Mouse (Mus musculus) heart, embryonic 10.5 days (tissue): ENCODE measurements around the gene Slc12a4. TPM values are rescaled to one million over a fixed set of nuclear protein-coding genes. Genes with fewer than 3 reads are reported as not detected.

ENCODE experiments used
- DNase-seq: peaks from one replicate; pipeline ENCODE4 v3.0.0-alpha.2; 2017; ENCODE audit warnings: low spot score
- H3K27ac ChIP-seq: fragments of 300-500 bp; sonication (generic); 2 replicates; pipeline ENCODE4 v1.5.1; 2016; ENCODE audit warnings: mild to moderate bottlenecking
- H3K27me3 ChIP-seq: fragments of 300-500 bp; sonication (generic); 2 replicates; pipeline ENCODE4 v1.6.1; 2016; ENCODE audit warnings: mild to moderate bottlenecking; ENCODE audit not compliant: poor library complexity, insufficient read depth, severe bottlenecking
- H3K36me3 ChIP-seq: fragments of 300-500 bp; sonication (generic); 2 replicates; pipeline ENCODE4 v1.6.1; 2016; ENCODE audit warnings: mild to moderate bottlenecking, moderate library complexity
- H3K4me1 ChIP-seq: fragments of 300-500 bp; sonication (generic); 2 replicates; pipeline ENCODE4 v1.6.1; 2016; ENCODE audit warnings: mild to moderate bottlenecking
- H3K4me3 ChIP-seq: fragments of 300-500 bp; sonication (generic); 2 replicates; pipeline ENCODE4 v1.5.1; 2016; ENCODE audit warnings: mild to moderate bottlenecking, moderate library complexity
- H3K9me3 ChIP-seq: fragments of 300-500 bp; sonication (generic); 2 replicates; pipeline ENCODE4 v1.6.1; 2016; ENCODE audit warnings: mild to moderate bottlenecking, moderate library complexity
- WGBS: fragments of 180-500 bp; shearing (Covaris S2); methylation state at CpG from one replicate; pipeline ENCODE4 v1.1.7; 2016; 5-methylcytosine and 5-hydroxymethylcytosine counted together
- polyA plus RNA-seq: library from polyadenylated mRNA; unstranded; fragments of >200 nt; fragmentation: Nextera tagmentation; extraction: Ambion mirVana; gene quantifications from 2 replicates; pipeline ENCODE4 v1.2.1, GENCODE M21; 2016

The Slc12a4 gene
- polyA plus RNA-seq, 1 experiment from 2014 or later: 45.1 TPM

DNA sequence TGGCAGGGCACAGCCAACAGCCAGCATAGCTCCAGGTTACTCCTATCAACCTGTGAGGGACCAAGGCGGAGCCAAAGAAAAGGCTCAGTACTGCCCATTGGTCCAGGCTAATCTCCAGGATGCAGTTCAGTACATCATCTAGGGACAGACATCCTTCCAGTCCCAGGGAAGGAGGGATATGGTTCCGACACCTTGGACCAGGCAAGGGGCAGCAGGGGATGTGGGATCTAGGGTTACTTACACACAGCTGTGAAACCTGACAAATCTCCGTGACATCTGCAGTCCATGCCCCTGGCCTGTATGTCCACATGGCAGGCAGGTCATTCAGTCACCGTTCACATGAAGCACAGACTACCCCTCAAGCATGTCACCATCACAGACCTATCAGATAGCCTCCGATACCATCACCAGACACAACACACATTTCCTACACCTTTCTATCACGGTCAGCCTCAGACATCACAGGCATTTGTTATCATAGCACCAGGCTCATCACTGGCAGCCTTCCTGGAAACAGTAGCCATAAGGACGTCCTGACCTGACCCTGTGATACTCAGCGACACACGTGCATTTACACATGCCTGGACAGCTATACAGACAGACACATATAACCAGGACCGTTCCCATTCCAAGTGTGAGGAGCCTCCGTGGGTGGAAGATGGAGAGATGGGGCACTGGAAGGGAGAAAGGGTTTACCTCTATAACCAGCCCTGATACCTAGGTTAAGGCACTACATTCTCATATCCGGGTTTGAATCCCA is 1.2 kb downstream of the Slc12a4 start:
- no peaks in the 10 kb centered on the region for H3K9me3 ChIP-seq
- H3K4me3 ChIP-seq: peak overlapping the region; percentile 84
- H3K27me3 ChIP-seq: no peaks in the 10 kb centered on the region
- peaks cover 16% of the 10 kb centered on the region for H3K36me3 ChIP-seq
- H3K4me1 ChIP-seq: peaks cover 67% of the 10 kb centered on the region
- DNase-seq: no peak
- peak overlapping the region; percentile 95 for H3K27ac ChIP-seq
- 48% methylated on average over 12 of the region's 12 CpGs for WGBS

DNA sequence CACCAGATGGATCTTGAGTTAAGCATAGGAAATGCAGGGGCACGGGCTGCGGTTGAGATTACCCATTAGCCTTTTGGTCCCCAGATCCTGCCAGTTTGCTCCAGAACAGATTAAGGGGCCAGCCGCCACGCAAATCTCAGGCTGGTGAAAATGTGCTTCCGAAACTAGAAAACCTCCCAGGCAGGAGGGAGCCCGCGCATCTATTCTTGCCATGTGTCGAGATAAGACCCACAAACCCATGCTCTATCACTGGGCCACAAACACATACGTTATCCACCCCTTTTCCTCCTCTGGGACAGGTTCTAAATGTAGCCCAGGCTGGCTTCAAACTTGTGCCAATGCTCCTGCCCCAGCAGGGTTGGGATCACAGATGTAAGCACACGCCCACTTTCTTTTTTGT is 4.4 kb downstream of the Slc12a4 start:
- no peak for DNase-seq
- 66% methylated on average over 10 of the region's 10 CpGs for WGBS
- Histone ChIP-seq H3K36me3 (peaks cover 46% of the 10 kb centered on the region), H3K27ac (0 out of 2 replicates have a peak overlapping the region, but pooled peaks have one; percentile 22), H3K27me3 (no peaks in the 10 kb centered on the region), H3K9me3 (no peaks in the 10 kb centered on the region), H3K4me3 (no peak overlapping the region), H3K4me1 (peaks cover 71% of the 10 kb centered on the region)

DNA sequence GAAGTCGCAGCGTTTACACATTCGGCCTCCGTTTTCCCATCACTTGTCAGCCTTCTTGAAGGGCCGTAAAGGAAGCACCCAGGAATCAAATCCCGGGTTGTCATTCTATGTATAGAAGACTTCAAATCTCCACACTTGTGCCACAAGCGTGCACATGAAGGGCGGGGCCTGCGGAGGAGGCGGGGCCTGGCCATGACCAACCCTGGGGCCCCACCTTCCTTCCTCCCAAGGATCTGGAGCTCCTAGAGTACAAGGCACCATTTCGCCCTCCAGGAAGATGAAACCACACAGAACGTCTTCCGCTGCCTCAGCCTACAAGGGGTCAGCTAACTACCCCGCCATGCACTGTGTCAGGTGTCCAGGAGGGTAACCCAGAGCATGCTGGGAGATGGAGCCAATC is 4.8 kb downstream of the Slc12a4 start:
- WGBS: 72% methylated on average over 14 of the region's 14 CpGs
- no peaks in the 10 kb centered on the region for H3K9me3 ChIP-seq
- DNase-seq: no peak
- H3K4me3 ChIP-seq: no peak overlapping the region
- H3K27ac ChIP-seq: no peak overlapping the region
- H3K27me3 ChIP-seq: no peaks in the 10 kb centered on the region
- H3K36me3 ChIP-seq: peaks cover 50% of the 10 kb centered on the region
- peaks cover 67% of the 10 kb centered on the region for H3K4me1 ChIP-seq

DNA sequence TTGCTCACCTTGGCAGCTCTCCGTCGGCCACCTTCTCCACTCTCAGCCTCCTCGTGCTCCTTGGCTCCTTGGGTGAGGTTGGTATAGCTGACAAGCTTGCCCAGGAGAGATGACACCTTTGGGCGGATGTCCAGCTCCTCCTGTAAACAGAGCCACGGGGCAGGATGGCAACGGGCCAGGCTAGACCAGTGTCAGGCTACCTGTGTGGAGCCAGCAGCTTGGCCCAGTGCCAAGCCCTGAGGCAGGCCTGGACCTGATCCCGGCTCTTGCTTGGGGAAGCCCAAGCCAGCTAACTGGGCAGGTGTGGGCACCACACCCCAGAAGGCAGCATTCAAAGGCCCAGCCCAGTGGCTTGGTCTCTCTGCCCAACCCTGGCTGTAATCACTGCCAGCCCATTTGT is 6.5 kb downstream of the Slc12a4 start:
- H3K4me1 ChIP-seq: peaks cover 57% of the 10 kb centered on the region
- no peak for DNase-seq
- 89% methylated on average over 7 of the region's 7 CpGs for WGBS
- H3K9me3 ChIP-seq: no peaks in the 10 kb centered on the region
- H3K4me3 ChIP-seq: no peak overlapping the region
- no peak overlapping the region for H3K27ac ChIP-seq
- H3K27me3 ChIP-seq: no peaks in the 10 kb centered on the region
- H3K36me3 ChIP-seq: peaks cover 65% of the 10 kb centered on the region

DNA sequence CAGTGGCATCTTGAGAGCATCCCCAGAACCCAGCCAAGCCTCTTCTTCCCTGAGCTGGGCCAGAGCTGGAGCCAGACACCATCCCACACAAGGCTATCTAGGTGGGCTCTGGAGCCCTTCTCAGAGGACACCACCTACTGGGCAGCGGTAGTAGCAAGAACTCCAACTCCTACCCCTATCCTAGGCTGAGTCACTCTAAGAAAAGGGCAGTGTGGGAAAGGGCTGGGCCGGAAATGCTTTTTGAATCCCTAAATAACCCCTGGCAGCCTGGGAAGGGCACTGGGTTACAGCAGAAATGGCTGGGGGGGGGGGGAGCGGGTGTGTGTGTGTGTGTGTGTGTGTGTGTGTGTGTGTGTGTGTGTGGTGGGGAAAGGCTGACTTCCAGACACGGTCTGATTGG is 8.1 kb downstream of the Slc12a4 start:
- H3K4me1 ChIP-seq: peaks cover 41% of the 10 kb centered on the region

DNA sequence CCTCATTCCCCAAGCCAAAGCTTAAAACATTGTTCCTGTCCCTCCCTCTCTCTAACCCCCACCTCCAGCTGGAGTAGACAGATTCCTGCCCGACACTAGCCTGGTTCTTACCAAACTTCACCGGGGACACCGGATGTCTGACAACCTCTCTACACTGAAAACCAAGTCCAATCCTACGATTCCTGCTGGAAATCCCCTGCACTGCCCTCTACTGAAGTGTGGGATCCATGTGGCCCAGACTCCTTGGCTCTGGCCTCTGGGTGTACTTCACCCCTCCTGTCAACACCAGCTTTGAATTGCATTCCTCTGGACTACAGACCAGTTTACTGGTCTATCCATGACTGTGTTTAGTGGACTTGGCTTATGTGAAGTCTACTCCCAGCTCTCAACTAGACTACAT is 9.3 kb downstream of the Slc12a4 start:
- Histone ChIP-seq H3K4me1 (peaks cover 32% of the 10 kb centered on the region), H3K4me3 (no peak overlapping the region), H3K36me3 (peaks cover 91% of the 10 kb centered on the region), H3K27ac (no peak overlapping the region), H3K27me3 (no peaks in the 10 kb centered on the region), H3K9me3 (no peaks in the 10 kb centered on the region)
- no peak for DNase-seq
- WGBS: 79% methylated on average over 4 of the region's 4 CpGs

More for the DNA sequence above, 8.1 kb downstream of the Slc12a4 start:
- Histone ChIP-seq H3K27me3 (no peaks in the 10 kb centered on the region), H3K36me3 (peaks cover 81% of the 10 kb centered on the region), H3K4me3 (no peak overlapping the region), H3K27ac (0 out of 2 replicates have a peak overlapping the region, but pooled peaks have one; percentile 22), H3K9me3 (no peaks in the 10 kb centered on the region)
- WGBS: 50% methylated on average over 2 of the region's 4 CpGs
- DNase-seq: no peak

DNA sequence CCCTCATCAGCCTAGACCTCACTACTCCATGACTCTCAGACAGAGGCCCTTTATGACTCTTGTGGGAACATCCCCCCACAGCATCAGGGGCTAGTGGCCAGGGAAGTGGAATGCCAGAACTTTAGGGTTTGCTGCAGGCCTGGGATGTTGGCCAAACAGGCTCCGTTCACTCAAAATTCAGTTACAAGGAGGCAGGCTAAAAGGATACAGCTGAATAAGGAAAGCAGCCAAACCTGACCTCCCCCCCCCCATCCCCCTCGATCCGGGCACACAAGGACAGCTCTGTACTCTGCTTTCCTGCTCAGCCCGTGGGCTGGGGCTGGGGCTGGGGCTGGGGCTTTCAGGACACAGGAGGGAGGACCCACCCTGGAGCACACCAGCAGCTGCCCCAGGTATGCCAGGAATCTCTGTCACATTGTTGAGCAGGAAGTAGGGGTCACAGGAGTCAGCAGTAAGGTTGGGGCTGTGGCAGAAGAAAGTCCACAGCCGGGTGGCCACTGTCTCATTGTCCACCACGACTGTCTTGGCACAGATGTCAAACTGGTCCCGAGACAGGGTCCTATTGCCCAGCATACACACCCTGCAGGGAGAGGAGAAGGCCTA is 14.7 kb downstream of the Slc12a4 start:
- peak overlapping the region; percentile 53; the same call in 1 of the 2 replicates for H3K27ac ChIP-seq
- peaks cover 95% of the 10 kb centered on the region for H3K36me3 ChIP-seq
- DNase-seq: no peak
- no peaks in the 10 kb centered on the region for H3K9me3 ChIP-seq
- H3K4me1 ChIP-seq: peaks cover 24% of the 10 kb centered on the region
- H3K4me3 ChIP-seq: no peak overlapping the region
- H3K27me3 ChIP-seq: no peaks in the 10 kb centered on the region
- WGBS: 33% methylated on average over 7 of the region's 7 CpGs

DNA sequence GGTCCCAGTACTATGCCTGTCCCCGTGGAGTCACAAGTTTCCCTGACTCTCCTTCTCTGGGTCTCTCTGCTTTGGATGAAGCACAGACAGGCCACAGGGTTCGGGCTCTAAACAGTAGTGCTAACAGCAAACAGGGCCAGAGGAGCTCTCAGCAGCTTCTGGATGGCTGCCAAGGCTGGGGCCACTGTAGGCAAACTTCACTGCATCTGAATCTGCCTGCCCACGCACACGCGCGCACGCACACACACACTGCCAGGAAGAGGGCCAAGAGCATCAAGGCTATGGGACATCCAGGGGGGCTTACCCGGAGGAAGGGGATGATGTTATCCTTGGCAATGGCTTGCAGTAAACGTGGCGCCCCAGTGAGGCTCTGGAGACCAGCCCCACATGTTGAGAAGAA is 16.5 kb downstream of the Slc12a4 start:
- Histone ChIP-seq H3K4me1 (peaks cover 21% of the 10 kb centered on the region), H3K27me3 (no peaks in the 10 kb centered on the region), H3K36me3 (peaks cover 97% of the 10 kb centered on the region), H3K27ac (peak overlapping the region; percentile 37; the same call in 1 of the 2 replicates), H3K4me3 (no peak overlapping the region), H3K9me3 (no peaks in the 10 kb centered on the region)
- no peak for DNase-seq
- 79% methylated on average over 10 of the region's 10 CpGs for WGBS

DNA sequence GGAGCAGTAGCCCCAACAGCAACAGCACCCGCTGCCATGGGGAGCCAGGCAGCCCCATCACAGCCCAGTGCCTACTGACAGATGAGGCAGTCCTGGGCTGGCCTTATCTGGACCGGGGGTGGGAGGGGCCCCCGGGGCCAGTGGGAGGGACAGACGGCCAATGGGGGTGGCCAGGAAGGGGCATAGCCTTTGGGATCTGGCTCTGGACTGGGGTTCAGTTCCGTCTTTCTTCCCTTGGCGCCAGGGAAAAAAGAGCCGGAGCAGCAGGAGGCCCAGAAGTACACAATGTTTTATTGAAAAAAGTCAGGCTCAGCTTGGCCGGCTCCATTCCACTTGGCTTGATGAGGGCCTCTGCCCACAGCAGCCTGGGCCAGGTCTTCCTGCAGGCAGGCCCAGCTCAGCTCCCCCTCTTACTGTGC is 22.6 kb downstream of the Slc12a4 start, which contains the start of gene Lcat:
Gene Lcat (minus strand): TSS at position 62 of the 419 bp plus-strand sequence.
- H3K27me3 ChIP-seq: no peaks in the 10 kb centered on the region
- H3K36me3 ChIP-seq: peaks cover 85% of the 10 kb centered on the region
- WGBS: 68% methylated on average over 8 of the region's 8 CpGs
- H3K4me1 ChIP-seq: peaks cover 9% of the 10 kb centered on the region
- H3K4me3 ChIP-seq: no peak within 1 kb of the TSS
- no peak for DNase-seq
- no peak within 1 kb of the TSS for H3K27ac ChIP-seq
- no peaks in the 10 kb centered on the region for H3K9me3 ChIP-seq

DNA sequence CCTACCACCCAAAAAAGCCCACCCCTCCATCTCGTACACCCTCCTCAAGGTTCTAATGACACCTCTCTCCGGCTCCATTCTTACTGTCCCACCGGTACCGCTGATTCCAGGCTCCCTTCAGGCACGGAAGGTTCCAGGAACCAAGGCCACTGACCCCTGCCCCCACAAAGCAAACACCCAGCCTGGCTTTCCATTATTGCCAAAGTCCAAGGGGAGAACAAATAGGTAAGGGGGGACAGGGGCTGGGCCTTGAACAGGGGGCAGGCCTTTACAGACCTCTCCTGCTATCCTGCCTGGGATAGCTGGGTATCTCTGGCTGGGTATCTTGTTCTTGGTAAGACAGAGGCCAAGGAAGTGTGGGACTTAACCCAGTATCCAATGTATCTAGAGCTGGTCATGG is 23.4 kb downstream of the Slc12a4 start:
- H3K4me1 ChIP-seq: peaks cover 14% of the 10 kb centered on the region
- peaks cover 77% of the 10 kb centered on the region for H3K36me3 ChIP-seq
- H3K4me3 ChIP-seq: no peak overlapping the region
- H3K9me3 ChIP-seq: no peaks in the 10 kb centered on the region
- H3K27me3 ChIP-seq: no peaks in the 10 kb centered on the region
- DNase-seq: no peak
- WGBS: 95% methylated on average over 5 of the region's 5 CpGs
- no peak overlapping the region for H3K27ac ChIP-seq

DNA sequence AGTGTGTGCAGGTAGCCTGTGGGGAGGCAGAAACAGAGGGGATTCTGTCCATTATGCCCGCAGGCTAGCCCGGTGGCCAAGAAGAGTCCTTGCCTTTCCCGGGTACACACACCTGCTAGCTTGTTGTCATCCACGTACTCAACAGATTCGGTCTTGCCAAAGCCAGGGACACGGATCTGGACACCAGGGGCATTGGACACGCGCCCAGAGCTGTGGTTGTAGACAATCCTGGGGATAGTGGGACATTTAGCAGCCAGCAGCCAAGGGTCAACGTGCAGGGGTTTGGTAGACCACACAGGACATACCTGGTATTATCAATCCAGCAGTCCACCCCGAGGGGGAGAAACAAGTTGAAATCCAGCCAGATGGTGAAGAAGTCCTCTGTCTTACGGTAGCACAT is 23.9 kb downstream of the Slc12a4 start:
- no peaks in the 10 kb centered on the region for H3K9me3 ChIP-seq
- H3K27ac ChIP-seq: no peak overlapping the region
- 92% methylated on average over 11 of the region's 11 CpGs for WGBS
- peaks cover 72% of the 10 kb centered on the region for H3K36me3 ChIP-seq
- DNase-seq: no peak
- no peak overlapping the region for H3K4me3 ChIP-seq
- no peaks in the 10 kb centered on the region for H3K27me3 ChIP-seq
- peaks cover 14% of the 10 kb centered on the region for H3K4me1 ChIP-seq

DNA sequence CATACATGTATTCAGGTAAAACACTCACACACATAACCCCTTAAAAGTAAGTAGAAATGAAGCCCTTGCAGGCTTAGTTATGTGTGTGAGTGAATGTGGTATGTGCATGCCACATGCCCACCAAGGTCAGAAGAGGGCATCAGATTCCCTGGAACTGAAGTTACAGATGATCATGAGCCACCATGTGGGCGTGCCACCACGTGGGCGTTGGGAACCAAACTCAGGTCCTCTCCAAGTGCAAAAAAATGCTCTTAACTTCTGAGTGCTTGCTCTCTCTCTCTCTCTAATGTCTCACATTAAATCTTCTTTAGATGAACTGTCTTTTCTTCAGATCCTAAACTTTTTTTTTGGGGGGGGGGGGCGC is 27.6 kb downstream of the Slc12a4 start, which contains the start of gene Psmb10:
Gene Psmb10 (minus strand): TSS at position 139 of the 364 bp plus-strand sequence.
- H3K4me3 ChIP-seq: peak within 1 kb of the TSS; percentile 67
- peak within 1 kb of the TSS; percentile 89 for H3K27ac ChIP-seq
- no peaks in the 10 kb centered on the region for H3K9me3 ChIP-seq
- WGBS: 22% methylated on average over 4 of the region's 4 CpGs
- H3K36me3 ChIP-seq: peaks cover 35% of the 10 kb centered on the region
- H3K4me1 ChIP-seq: peaks cover 29% of the 10 kb centered on the region
- no peak for DNase-seq
- H3K27me3 ChIP-seq: no peaks in the 10 kb centered on the region

DNA sequence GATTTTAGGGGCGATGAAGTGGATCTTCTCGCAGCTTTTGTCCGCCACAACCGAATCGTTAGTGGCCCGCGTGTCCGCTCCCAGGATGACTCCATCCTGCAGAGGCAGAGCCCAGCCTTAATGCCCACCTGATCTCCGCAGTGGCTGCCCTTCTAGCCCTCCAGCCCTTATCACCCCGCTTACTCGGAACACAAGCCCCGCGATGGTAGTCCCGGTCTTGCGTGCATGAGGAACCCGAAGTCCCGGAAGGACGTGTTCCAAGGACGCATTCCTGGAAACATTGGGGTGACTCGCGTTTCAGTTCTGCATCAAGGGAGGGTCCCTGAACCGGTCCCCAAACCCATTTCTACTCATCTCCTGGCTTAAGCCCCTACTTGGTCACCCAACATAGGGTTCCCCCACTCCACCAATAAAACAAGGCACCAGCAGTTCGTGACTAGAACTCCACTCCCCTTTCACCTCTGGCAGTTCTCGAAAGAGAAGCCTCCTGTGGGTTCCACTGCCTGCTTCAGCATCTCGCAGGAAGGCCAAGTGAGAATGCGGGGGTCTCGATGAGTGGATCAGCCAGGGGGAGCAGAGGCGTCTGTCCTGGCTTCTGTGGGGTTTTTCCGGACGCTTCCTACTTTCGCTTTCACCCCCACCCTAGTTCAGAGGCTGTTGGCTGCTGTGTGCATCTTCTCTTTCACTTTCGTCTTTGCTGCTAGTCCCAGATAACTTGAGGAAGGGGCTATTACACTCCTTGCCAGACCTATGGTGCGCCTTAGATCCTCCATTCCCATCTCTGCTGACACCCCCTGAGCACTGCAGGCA is 28.2 kb downstream of the Slc12a4 start:
- under 1% methylated on average over 33 of the region's 33 CpGs for WGBS
- DNase-seq: no peak

More for the DNA sequence above, 28.2 kb downstream of the Slc12a4 start:
- Histone ChIP-seq H3K27ac (peak overlapping the region; percentile 89), H3K9me3 (no peaks in the 10 kb centered on the region), H3K27me3 (no peaks in the 10 kb centered on the region), H3K36me3 (peaks cover 30% of the 10 kb centered on the region), H3K4me1 (peaks cover 25% of the 10 kb centered on the region), H3K4me3 (peak overlapping the region; percentile 67)
